Mouse (Mus musculus): Measurements from ENCODE around the gene 1110059G10Rik. TPM values are rescaled to one million over a fixed set of nuclear protein-coding genes. Genes with fewer than 3 reads are reported as not detected.

Gene 1110059G10Rik
- polyA plus RNA-seq (2012), result 2.3 and 5.9 TPM in 2 replicates

- no peak for TF ChIP-seq GATA1 (IDR thresholded peaks at IDR 0.05; ENCODE audit: low read length)
Measured at GRCm38 (mm10) chr9:122950643-122951475, at the start of gene 1110059G10Rik, which contains the start of gene Kif15. Gene 1110059G10Rik (minus strand): TSS chr9:122951000. Gene Kif15 (plus strand): TSS chr9:122951046.

- TF ChIP-seq GATA1 (IDR thresholded peaks at IDR 0.05; ENCODE audit: low read length), result no peak
Measured at GRCm38 (mm10) chr9:122999193-122999586, 48.4 kb upstream of the 1110059G10Rik start.

- no peak for TF ChIP-seq GATA1 (IDR thresholded peaks at IDR 0.05; ENCODE audit: low read length)
Measured at GRCm38 (mm10) chr9:122998406-122999192, 47.8 kb upstream of the 1110059G10Rik start.

DNA sequence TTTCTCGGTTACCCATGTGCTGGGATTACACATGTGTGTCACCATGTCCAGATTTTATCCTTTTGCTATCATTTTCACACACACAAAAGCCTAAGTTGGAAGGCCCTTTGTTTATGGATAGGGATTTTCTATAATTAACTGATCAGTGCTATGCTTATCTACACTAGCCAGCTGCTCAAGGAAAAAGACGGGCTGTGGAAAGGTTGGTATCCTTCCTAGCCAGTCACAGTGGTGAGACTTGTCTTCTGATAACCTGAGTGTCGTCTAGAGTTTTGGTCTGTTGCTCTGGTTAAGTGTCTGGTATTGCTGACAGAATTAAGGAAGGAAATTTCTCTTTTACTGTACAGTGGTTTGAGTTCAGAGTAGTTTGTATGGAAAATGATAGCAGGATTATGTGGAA is 21.9 kb downstream of the 1110059G10Rik start:
- TF ChIP-seq GATA1 (IDR thresholded peaks at IDR 0.05; ENCODE audit: low read length), result no peak

GRCm38 (mm10) chr9:122922936-122923381 is 27.8 kb downstream of the 1110059G10Rik start, which contains the start of gene Zfp105:
Gene Zfp105 (plus strand): TSS chr9:122923072.
- TF ChIP-seq GATA1 (IDR thresholded peaks at IDR 0.05; ENCODE audit: low read length), result no peak

DNA sequence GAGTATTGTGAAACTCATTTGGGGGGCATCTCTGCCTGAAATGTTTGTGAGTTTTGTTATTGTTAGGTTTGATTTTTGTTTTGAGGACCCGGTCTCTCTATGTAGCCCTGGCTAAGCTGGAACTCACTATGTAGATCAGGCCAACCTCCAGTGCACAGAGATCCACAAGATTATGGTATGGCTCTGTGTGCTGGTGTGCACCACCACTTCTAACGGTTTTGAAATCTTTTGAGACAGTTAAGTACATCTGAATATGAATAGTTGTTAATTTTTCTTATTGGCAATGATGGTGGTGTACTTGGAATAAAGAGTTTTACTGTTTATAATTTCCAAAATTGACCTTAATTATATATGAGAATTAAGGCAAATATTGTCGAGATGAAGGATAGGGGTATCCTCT is 28.4 kb downstream of the 1110059G10Rik start:
- TF ChIP-seq GATA1 (IDR thresholded peaks at IDR 0.05; ENCODE audit: low read length), result no peak

- TF ChIP-seq GATA1 (IDR thresholded peaks at IDR 0.05; ENCODE audit: low read length), result no peak
Measured at GRCm38 (mm10) chr9:122902717-122903535, 47.9 kb downstream of the 1110059G10Rik start.

GRCm38 (mm10) chr9:122901047-122901446 is 49.8 kb downstream of the 1110059G10Rik start:
- TF ChIP-seq GATA1 (IDR thresholded peaks at IDR 0.05; ENCODE audit: low read length), result no peak

Other genes starting within 250 kb of the 1110059G10Rik start
- gene Topaz1, start 203.7 kb downstream of the 1110059G10Rik start, polyA plus RNA-seq (2012), result not detected in 2 replicates
- 0.45 and 1.3 TPM in 2 replicates for gene Tcaim, start 145.5 kb downstream of the 1110059G10Rik start, polyA plus RNA-seq (2012)
- not detected in 2 replicates for gene Gm35549, start 107.0 kb downstream of the 1110059G10Rik start, polyA plus RNA-seq (2012)
- gene Zfp445, start 85.0 kb downstream of the 1110059G10Rik start, polyA plus RNA-seq (2012), result 5.8 and 7.9 TPM in 2 replicates
- not detected in 2 replicates for gene Zkscan7, start 65.3 kb downstream of the 1110059G10Rik start, polyA plus RNA-seq (2012)
- 1.4 and 1.7 TPM in 2 replicates for gene Zfp105, start 27.9 kb downstream of the 1110059G10Rik start, polyA plus RNA-seq (2012)
- 35.6 and 35.8 TPM in 2 replicates for gene Kif15, start within 50 bp of the 1110059G10Rik start, polyA plus RNA-seq (2012)
- gene Tmem42, start 70.3 kb upstream of the 1110059G10Rik start, polyA plus RNA-seq (2012), result 5.2 and 7.3 TPM in 2 replicates
- gene Tgm4, start 83.7 kb upstream of the 1110059G10Rik start, polyA plus RNA-seq (2012), result not detected in 2 replicates
- gene Zdhhc3, start 162.2 kb upstream of the 1110059G10Rik start, polyA plus RNA-seq (2012), result 105 and 247 TPM in 2 replicates
- gene Exosc7, start 162.2 kb upstream of the 1110059G10Rik start, polyA plus RNA-seq (2012), result 9.6 and 22.6 TPM in 2 replicates
- gene Clec3b, start 199.9 kb upstream of the 1110059G10Rik start, polyA plus RNA-seq (2012), result 0.08 TPM in 1 of 2 replicates, not detected in the other

Measured in G1E-ER4 (cell line).